Mouse (Mus musculus) hematopoietic stem cell, adult 5-6 weeks (primary cell): Measurements from ENCODE around the gene Iqcn. TPM values are rescaled to one million over a fixed set of nuclear protein-coding genes. Genes with fewer than 3 reads are reported as not detected.
A peak's percentile ranks its signal among the peaks of the same experiment; 100 is the strongest.

ENCODE experiments used
- ATAC-seq, 2 experiments: fragments of 125-278 bp in 1 of 2; replicated peaks in 1 of 2; 2 replicates each; pipeline ENCODE4 v1.8.0; 2016 to 2017; ENCODE audit warnings: inconsistent platforms in 2 of 2, mild to moderate bottlenecking in 2 of 2, moderate number of reproducible peaks in 2 of 2, low read depth in 1 of 2, moderate TSS enrichment in 1 of 2; ENCODE audit not compliant: low FRiP score in 2 of 2, poor library complexity in 2 of 2, severe bottlenecking in 2 of 2, insufficient read depth in 1 of 2, low TSS enrichment in 1 of 2
- total RNA-seq: library from RNA; stranded (forward); fragments of 172-1452, 232-1000 nt; gene quantifications from 2 replicates; pipeline ENCODE4 v1.2.3, GENCODE M21; 2017

Gene Iqcn
- total RNA-seq = 0.25 and 0.44 TPM in 2 replicates

- no peak for ATAC-seq
Observed at GRCm38 (mm10) chr8:70703287-70703686, at the start of gene Iqcn. Iqcn (plus strand) TSS chr8:70703457.

GRCm38 (mm10) chr8:70654121-70654520 is 49.1 kb upstream of the Iqcn start:
- no peak for ATAC-seq

GRCm38 (mm10) chr8:70655469-70655868 is 47.8 kb upstream of the Iqcn start:
- ATAC-seq = no peak

GRCm38 (mm10) chr8:70656193-70656790 is 47.0 kb upstream of the Iqcn start:
- ATAC-seq = no peak

GRCm38 (mm10) chr8:70657214-70657613 is 46.0 kb upstream of the Iqcn start:
- ATAC-seq = no peak

GRCm38 (mm10) chr8:70657739-70658138 is 45.5 kb upstream of the Iqcn start:
- ATAC-seq = no peak

- ATAC-seq = peak in 1 of 2 experiments; percentile 43; a peak in 3 of 4 replicates
Observed at GRCm38 (mm10) chr8:70658897-70659603, 44.2 kb upstream of the Iqcn start.

GRCm38 (mm10) chr8:70659604-70660272 is 43.5 kb upstream of the Iqcn start:
- ATAC-seq = peak; percentile 82 to 86

GRCm38 (mm10) chr8:70660273-70660725 is 43.0 kb upstream of the Iqcn start, which contains the start of gene Pgpep1:
Pgpep1 (minus strand) TSS chr8:70660388.
- peak; percentile 30 to 40 for ATAC-seq

GRCm38 (mm10) chr8:70663691-70664090 is 39.6 kb upstream of the Iqcn start:
- no peak for ATAC-seq

GRCm38 (mm10) chr8:70664631-70665030 is 38.6 kb upstream of the Iqcn start:
- no peak for ATAC-seq

GRCm38 (mm10) chr8:70665599-70665998 is 37.7 kb upstream of the Iqcn start:
- ATAC-seq = no peak

- no peak for ATAC-seq
Observed at GRCm38 (mm10) chr8:70667071-70667470, 36.2 kb upstream of the Iqcn start.

GRCm38 (mm10) chr8:70671615-70672324 is 31.5 kb upstream of the Iqcn start:
- no peak for ATAC-seq

GRCm38 (mm10) chr8:70672325-70673078 is 30.8 kb upstream of the Iqcn start:
- ATAC-seq = no peak

GRCm38 (mm10) chr8:70673079-70673856 is 30.0 kb upstream of the Iqcn start, which contains the start of gene Lsm4:
Lsm4 (plus strand) TSS chr8:70673248.
- ATAC-seq = peak; percentile 86 to 91
